Mouse (Mus musculus) testis, adult 10 weeks (tissue): ENCODE measurements around the gene Olfr202. TPM values are rescaled to one million over a fixed set of nuclear protein-coding genes. Genes with fewer than 3 reads are reported as not detected.

Experiments used
- polyA plus RNA-seq: library from polyadenylated mRNA; stranded (reverse); fragments of 350-450 nt; fragmentation: Illumina TruSeq; extraction: RNeasy Lipid Tissue Mini Kit (QIAGEN cat#74804); gene quantifications from one replicate; pipeline ENCODE4 v1.2.3, GENCODE M21; 2014; ENCODE audit warnings: low read depth, low replicate concordance

The Olfr202 gene
- polyA plus RNA-seq = not detected

DNA sequence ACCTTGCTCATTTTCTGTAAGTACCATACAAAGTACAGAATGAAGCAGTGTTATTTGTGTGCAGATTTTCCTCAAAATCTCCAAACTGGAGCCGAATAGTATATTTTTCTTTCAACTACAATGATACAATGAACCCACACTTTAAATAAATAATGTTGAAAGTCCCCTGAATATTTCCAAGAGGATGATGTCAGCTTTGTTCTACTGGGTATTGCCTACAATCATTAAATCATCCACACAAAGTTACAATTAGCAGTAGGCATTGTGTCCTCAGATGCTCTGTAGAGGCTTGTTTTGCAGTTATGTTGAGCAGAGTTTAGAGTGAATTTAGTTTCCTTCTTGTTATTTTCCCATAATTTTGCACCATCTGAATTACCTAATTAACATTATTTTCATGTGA lies at the start of gene Olfr202:
TSS of gene Olfr202 (minus strand) at position 101 of the 400 bp plus-strand sequence.

DNA sequence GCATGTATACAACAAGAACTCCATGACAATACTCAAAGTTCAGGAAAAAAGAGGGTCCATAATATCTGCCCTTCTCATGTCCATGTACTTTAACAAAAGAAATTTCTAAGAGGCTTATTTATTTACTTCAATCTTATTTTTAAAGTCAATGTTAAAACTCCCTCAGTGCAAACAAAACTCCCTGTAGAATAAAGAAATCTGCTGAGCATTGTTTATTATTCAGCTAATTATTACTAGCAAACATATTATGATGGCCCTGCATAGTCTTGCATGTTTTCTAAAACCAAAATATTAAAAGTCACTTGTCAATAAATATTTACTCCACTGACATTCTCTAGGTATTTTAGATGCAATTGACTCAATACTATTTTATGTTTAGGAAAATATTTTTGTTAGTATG lies 44.4 kb upstream of the Olfr202 start, which contains the start of gene Olfr205:
TSS of gene Olfr205 (minus strand) at position 101 of the 400 bp plus-strand sequence.

DNA sequence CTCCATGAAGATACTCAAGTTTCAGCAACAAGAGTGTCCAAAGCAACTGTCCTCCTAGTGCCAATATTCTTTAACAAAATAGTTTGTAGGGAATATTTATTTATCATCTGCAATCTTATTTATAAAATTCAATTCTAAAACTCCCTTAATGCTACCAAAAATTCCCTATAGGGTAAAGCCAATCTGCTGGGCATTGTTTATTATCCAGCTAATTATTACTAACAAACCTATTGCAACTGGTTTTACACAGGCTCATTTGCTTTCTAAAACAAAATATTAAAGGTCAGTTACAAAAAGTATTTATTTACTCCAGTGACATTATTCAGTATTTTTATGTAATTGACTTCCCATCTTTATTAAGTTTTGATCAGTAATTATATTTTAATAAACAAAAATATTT lies 31.6 kb upstream of the Olfr202 start, which contains the start of gene Olfr204:
TSS of gene Olfr204 (minus strand) at position 101 of the 400 bp plus-strand sequence.

DNA sequence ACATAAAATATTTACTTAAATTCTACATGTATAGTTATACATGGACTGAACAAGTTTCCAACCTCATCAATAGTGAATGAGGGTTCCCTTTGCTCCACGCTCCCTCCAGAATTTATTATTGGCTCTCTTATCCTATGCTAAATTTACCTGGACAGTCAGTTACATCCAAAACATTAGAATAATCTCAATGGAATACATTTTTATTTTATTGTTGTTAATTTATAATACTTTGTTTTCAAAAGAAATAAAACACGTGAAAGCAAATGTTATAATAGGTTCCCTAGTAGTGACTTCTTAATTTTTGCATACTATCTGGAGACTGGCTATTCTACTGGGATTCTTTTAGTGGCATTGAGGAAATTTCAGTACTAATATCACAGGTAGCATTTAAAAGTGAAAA lies 12.0 kb upstream of the Olfr202 start, which contains the start of gene Olfr203:
TSS of gene Olfr203 (plus strand) at position 301 of the 400 bp plus-strand sequence.

DNA sequence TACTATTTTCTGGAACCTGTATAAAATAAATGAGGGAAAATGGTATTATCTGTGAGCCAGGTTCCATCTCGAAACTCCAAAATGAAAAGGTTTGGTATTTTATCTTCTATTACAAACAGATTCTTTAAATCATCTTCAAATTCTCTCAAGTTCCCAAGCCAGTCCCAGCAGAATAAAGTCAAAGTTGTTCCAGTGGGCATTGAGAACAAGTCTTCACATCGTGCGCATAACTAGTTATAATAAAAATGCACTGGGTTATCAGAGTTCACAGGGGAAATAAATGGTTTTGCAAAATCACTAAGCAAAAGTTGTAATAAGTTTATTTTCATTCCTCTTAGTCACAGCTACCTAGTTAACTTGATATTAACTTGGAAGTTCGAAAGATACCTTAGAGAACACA lies 14.1 kb downstream of the Olfr202 start, which contains the start of gene Olfr201:
TSS of gene Olfr201 (minus strand) at position 101 of the 400 bp plus-strand sequence.

Other genes starting within 250 kb of the Olfr202 start
- gene Olfr187, start 247.0 kb downstream of the Olfr202 start, polyA plus RNA-seq = not detected
- not detected for gene Olfr190, start 208.8 kb downstream of the Olfr202 start, polyA plus RNA-seq
- gene Olfr191, start 197.0 kb downstream of the Olfr202 start, polyA plus RNA-seq = not detected
- gene Olfr193, start 174.9 kb downstream of the Olfr202 start, polyA plus RNA-seq = not detected
- gene Olfr194, start 165.7 kb downstream of the Olfr202 start, polyA plus RNA-seq = 0.11 TPM
- gene Olfr195, start 139.7 kb downstream of the Olfr202 start, polyA plus RNA-seq = not detected
- 0.11 TPM for gene Olfr196, start 116.3 kb downstream of the Olfr202 start, polyA plus RNA-seq
- gene Olfr198, start 83.3 kb downstream of the Olfr202 start, polyA plus RNA-seq = not detected
- gene Olfr199, start 67.0 kb downstream of the Olfr202 start, polyA plus RNA-seq = 2.1 TPM
- gene Olfr201, start 14.2 kb downstream of the Olfr202 start, polyA plus RNA-seq = not detected
- gene Olfr203, start 12.1 kb upstream of the Olfr202 start, polyA plus RNA-seq = not detected
- gene Olfr204, start 31.5 kb upstream of the Olfr202 start, polyA plus RNA-seq = not detected
- gene Olfr205, start 44.3 kb upstream of the Olfr202 start, polyA plus RNA-seq = not detected
- 0.20 TPM for gene Olfr206, start 62.5 kb upstream of the Olfr202 start, polyA plus RNA-seq
- gene Olfr209, start 77.2 kb upstream of the Olfr202 start, polyA plus RNA-seq = not detected
- gene Gabrr3, start 120.5 kb upstream of the Olfr202 start, polyA plus RNA-seq = not detected
- gene Riox2, start 185.0 kb upstream of the Olfr202 start, polyA plus RNA-seq = 11.3 TPM